Mouse (Mus musculus) embryo, embryonic 11 days (tissue): ENCODE measurements at regions not wholly inside any gene's neighbourhood (a gene's known extent, or its start where the extent isn't known, plus 50 kb on each side); places are given as distances from the start of the nearest gene placed in this dataset.

Experiments
- DNase-seq: peaks from one replicate; pipeline ENCODE4 v3.0.0-alpha.2; 2015

DNA sequence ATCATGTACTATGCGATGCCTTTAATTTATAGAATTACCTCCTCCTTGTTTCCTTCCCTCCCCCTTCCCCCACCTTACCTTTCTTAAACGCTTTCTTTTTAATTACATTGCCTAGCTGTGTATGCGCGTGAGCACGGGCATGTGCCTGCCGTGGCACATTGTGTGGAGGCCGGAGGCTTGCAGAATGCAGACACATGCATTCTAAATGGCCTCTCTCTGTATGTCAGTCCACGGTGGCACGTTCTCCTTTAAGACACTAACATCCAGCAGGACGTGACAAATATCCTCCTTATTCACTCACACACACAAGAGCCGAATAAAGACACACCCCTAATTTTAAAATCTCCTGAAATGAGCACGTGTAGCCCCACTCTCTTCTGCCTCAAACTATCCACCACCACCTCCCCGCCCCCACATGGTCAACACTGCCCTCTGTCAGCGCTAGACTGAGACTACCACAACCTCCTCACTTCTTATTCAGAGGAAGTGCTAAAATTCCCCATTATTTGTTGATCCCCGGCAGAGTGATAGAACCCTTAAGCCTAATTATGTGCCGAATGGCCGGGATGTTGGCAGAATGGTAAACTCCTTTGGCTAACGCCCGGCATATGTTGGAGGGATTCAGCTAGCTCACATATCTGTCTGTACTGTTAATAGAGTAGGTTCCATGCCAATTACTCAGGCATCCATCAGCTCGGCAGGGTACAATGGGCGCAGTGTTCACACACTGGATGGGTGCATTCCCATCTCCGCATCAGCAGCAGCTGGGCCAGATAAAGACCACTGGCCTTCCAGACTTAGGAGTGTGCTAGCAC lies 70.5 kb upstream of the Zfp217 start:
- peak; percentile 81 for DNase-seq

DNA sequence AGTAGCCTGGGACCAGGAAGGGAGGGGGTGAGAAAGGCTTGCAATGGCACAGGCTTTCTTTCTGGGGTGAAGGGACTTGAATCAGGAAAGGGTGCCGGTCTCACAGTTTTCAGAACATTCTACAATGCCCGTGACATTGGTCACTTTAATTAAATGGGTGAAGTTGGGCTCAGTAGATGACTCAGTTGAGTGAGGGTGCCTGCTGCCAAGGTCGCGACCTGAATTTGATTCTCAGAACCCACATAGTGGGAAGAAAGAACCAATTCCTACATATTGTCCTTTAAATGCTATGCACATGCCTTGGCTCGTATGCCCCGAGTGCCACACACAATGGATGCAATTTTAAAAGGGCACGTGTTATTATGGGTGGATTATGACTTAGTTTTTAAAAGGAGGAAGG lies 68.4 kb upstream of the Zfp217 start:
- DNase-seq, result no peak

DNA sequence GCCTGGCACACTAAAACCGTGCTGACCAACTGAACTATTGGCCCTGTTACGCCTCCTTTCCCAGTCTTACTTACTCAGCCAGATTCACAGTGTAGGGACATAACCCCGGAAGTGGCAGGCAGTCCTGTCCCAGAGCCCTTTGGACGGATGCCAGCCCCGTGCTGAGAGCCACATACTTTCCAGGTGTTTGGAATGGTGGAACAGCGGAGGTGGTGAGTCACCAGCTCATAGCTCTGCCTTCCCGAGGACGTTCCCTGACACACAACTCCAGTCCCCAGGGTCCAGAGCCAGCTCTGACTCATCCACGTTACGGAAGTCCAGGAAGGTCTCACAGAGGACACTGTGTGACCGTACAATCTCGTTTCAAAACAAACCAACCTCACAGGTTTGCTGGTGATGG lies 61.2 kb upstream of the Zfp217 start:
- no peak for DNase-seq

GRCm38 (mm10) chr2:170207878-170208277 lies 60.0 kb upstream of the Zfp217 start:
- no peak for DNase-seq

DNA sequence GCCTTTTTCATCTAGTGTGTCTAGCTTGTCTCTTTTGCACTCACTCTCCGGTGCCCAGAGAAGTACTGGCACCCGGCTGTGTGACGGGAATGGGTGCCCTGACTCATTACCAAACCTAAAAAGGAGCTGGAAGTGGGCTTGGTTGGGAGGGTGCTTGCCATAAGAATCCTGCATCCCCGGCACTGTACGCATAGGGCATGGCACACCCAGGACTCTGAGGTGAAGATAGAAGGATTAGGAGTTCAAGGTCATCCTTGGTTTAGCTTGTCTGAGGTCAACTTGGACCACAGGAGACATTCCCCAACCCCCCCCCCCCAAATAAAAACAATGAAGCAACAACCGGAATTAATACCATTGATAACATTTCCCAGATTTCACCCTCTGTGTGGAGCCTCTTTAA lies 59.5 kb upstream of the Zfp217 start:
- no peak for DNase-seq

GRCm38 (mm10) chr2:170206870-170207269 lies 59.0 kb upstream of the Zfp217 start:
- DNase-seq, result peak; percentile 17

DNA sequence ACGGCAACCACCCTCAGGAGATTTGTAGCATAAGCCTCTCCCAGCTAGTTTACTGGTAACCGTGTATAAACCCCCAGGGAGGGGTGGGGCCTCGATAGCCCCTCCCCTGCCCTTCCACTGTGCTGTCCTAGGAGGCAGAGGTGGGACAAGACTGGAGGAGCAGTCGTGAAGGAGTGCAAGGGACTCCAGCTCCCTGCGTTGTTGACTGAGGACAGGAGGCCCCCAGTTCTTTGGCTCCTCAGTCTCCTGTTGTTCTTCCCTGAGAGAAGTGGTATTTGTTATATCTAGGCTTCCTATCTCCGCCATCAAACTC lies 58.5 kb upstream of the Zfp217 start:
- peak; percentile 63 for DNase-seq

GRCm38 (mm10) chr2:170205591-170206441 lies 57.9 kb upstream of the Zfp217 start:
- DNase-seq, result peak; percentile 59

GRCm38 (mm10) chr2:170204768-170205514 lies 57.0 kb upstream of the Zfp217 start:
- DNase-seq, result no peak

GRCm38 (mm10) chr2:170203496-170203895 lies 55.6 kb upstream of the Zfp217 start:
- DNase-seq, result no peak

DNA sequence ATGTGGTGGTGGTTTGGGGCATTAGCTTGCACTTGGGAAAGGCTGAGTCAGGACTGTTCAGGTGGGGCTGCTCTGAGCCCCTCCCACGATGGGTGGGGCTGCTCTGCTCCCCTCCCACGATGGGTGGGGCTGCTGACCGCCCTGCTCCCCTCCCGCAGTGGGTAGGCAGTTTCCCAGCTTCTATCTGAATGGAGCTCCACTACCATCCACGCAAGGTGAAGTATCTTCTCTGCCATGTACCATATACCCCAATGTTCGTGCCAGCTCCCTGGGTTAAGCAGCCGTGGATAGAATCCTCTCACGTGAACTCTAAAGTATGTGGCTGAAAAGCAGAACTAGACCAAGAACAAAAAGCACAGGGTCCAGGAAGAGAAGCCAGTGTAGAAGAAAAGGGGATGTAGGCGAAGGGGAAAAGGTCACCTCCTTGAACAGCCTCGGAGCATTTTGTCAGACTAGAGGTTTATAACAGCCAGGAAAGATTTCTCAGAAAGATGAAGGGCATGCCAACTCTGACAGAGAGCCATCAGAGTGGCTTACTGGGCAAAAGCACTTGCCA lies 54.0 kb upstream of the Zfp217 start:
- no peak for DNase-seq
